Mouse (Mus musculus) gastrocnemius, postnatal 4 days (tissue): ENCODE measurements at regions not wholly inside any gene's neighbourhood (a gene's known extent, or its start where the extent isn't known, plus 50 kb on each side); places are given as distances from the start of the nearest gene placed in this dataset.

ENCODE experiments used
- DNase-seq, 2 experiments: peaks; one replicate each; pipeline ENCODE4 v3.0.0; 2021 to 2022; ENCODE audit warnings: low spot score in 2 of 2, mixed read lengths in 2 of 2

GRCm38 (mm10) chr4:87718166-87718805, 314.9 kb downstream of the Mllt3 start:
- no peak for DNase-seq

DNA sequence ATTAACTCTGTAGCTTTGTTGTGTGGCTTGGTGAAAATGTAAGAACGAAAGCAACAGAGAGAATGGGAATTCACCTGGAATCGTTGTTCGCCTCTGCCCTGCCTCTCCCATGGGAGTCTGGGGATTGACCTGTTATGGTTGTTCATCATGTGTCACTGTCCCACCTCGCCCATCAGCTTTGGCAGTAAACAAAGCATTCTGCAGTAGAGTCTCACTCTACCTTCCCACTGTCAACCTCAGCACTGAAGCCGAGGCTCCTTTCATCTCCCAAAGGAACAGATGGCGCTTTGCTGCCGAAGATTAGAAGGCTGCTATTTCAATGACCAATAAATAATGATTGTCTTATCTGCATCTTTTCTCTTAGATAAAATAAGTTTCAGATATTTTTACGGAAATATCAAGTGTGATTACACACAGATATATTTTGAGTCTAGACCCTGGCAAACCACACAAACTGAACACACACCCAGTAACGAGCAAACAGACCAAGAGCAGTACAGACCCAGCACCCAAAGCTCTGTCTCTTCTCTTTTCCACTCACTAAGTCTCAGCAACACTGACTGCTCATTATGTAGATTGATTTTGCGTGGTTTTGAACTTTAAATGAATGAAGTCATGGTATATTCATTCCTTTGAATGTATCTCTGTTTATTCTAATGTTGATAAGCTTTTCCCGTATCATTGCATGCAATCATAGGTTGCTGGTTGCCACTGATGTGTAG, 317.8 kb downstream of the Mllt3 start:
- no peak for DNase-seq

DNA sequence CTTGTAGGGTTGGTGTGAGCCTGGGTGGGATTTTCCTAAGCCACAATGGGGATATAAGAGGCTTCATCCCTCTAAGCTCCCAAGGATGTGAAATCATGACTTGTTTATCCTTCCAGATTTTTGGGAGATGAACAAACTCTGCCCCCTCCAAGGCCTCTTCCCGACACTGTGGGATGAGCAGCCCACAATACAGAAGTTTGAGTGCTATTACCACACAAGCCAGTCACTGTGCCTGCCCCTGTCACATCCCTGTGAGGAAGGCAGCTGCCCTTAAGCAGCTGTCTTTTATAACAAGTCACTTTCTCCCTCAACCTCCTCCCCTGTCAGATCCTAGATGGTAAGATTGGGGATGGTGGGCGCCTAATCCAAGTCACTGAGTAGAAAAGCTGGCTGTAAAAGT, 320.5 kb downstream of the Mllt3 start:
- DNase-seq = no peak

- no peak for DNase-seq
These were observed 320.9 kb downstream of the Mllt3 start for GRCm38 (mm10) chr4:87712286-87712685.

DNA sequence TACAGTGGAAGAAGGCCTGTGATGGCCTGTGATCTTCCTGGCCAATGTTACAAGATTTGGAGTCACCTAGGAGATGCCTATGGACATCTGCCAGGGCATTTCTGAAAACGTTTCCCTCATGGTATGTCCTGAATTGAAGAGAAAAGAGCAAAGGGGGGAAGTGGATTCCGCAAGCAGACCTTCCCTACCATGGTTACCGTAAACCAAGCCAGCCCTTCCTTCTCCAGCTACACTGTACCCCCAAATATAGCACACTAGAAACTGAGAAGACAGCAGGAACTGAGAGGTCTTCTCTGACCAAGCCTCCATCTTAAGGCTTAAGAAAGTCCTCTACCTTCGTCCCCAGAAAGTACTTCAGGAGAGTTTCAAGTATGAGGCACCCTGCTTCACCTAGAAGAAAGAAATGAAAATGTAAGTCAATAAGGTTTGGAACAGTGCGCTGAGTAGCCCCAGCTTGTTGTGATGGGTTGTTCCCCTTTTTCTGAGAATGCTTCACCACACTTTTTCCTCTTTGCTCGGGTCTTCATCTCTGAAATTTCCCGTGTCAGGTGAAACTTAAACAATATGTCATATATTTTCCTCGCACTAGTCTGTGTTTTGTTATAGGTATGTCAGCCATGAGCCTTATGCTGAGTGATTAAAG, 321.9 kb downstream of the Mllt3 start:
- DNase-seq = no peak

- DNase-seq = no peak
These were observed 324.1 kb downstream of the Mllt3 start for GRCm38 (mm10) chr4:87708981-87709645.

GRCm38 (mm10) chr4:87707386-87707785, 325.8 kb downstream of the Mllt3 start:
- no peak for DNase-seq

DNA sequence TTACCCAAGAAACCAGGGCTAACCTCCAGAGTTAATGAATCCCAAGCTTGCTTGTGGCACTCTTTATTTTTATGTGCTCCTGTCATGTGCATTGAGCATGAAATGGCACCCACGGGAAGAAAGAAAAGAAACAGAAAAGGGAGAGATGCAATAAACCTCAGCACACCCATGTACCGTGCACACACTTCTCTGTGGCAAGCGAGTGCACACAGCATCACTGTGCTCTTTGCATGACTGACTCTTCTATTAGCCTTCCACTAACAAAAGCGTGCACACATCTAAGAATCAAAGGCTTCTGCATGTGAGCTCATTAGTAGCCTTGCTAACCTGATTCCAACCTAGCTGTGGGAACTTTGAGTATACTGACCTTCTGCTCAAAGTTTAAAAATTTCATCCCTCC, 330.3 kb downstream of the Mllt3 start:
- no peak for DNase-seq

DNA sequence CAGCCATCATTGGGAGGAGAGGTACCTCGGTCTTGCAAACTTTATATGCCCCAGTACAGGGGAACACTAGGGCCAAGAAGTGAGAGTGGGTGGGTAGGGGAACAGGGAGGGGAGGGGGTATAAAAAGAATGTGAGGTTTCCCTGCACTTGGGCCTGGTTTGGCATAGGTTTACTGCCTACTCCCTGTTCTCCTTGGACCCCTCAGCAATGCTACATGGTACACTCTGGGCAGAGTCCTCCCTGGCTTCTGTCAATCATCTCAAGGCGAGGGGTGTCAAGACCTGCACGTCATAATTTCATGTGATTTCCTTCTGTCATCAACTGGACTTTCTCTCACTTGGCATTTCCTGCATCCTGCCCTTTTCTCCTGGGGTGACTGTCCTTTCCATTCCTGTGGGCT, 330.9 kb downstream of the Mllt3 start:
- DNase-seq = no peak

GRCm38 (mm10) chr4:87701024-87701423, 332.1 kb downstream of the Mllt3 start:
- no peak for DNase-seq

DNA sequence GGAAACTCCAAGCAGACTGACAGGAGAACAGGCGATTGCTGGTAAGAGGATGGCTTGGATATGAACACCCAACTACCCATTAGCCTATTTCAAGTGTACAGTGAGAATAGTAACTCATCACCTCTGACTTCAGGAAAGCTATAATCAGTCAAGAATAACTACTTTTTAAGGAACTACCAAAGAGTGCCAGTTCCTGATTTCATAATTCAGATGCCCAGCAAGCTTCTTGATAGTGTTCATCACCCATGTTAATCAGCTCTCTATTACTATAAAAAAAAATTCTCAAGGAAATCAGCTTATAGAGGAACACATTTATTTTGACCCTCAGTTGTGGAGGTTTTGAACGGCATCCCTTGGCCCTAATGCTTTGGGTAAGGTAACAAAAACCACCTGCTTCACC, 332.7 kb downstream of the Mllt3 start:
- no peak for DNase-seq

DNA sequence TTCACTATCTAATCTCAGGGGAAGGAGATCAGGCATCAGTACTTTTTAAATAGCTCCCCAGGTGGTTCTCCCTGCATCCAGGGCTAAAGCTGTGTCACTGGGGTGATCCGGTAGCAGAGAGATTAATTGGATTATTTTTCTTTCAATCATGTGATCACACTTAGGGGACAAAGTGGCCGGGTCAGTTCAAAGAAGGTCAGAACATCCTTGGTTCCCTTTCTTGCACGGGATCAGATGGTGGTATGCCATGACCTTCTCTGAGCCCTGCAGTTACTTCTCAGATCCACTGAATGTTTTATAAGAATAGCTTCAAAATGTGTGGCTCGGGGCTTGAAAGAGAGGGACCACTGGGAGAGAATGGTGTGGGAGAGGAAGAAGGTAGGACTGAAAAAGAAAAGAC, 333.6 kb downstream of the Mllt3 start:
- DNase-seq = no peak

- no peak for DNase-seq
These were observed 334.4 kb downstream of the Mllt3 start for GRCm38 (mm10) chr4:87698750-87699149.

DNA sequence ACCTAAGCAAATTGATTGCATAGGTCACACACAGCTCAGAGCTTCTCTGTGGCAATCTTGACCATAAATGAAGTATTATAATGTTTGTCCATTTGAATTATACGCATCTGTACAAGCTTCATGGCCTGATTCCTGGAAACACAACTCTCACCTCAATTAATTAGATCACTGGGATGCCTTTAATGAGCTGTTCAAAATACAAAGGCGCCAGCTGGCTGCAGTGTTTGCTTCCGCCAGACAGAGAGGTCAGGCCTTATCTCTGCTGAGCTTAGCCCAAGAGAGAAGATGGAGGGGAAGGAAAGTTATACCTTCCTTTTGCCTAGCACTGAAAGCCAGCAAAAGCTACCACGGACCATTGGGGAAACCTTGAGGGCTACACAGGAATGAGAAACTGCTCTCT, 336.2 kb downstream of the Mllt3 start:
- no peak for DNase-seq

GRCm38 (mm10) chr4:87695811-87696210, 337.4 kb downstream of the Mllt3 start:
- DNase-seq = no peak

DNA sequence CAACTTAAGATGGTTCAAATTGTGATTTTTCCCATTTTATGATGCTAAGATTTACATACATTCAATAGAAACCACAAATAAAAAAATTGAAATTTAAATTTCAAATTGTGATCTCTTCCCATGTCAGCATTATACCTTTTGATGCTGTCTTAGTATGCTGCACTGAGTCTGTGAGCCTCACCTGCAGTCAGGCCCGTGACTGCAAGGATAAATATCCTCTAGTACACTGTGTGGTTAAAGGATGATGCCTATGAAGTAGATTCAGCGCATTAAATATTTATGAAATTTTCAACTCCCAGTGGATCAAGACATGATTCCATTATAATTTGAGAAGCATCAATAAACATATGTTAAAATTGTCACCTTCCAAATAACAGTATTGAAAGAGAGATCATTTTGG, 340.4 kb downstream of the Mllt3 start:
- no peak for DNase-seq

- no peak for DNase-seq
These were observed 348.2 kb downstream of the Mllt3 start for GRCm38 (mm10) chr4:87684952-87685351.

GRCm38 (mm10) chr4:87682783-87683182, 350.4 kb downstream of the Mllt3 start:
- no peak for DNase-seq

GRCm38 (mm10) chr4:87671101-87671500, 362.1 kb downstream of the Mllt3 start:
- DNase-seq = no peak

GRCm38 (mm10) chr4:87670167-87670566, 363.0 kb downstream of the Mllt3 start:
- DNase-seq = no peak

DNA sequence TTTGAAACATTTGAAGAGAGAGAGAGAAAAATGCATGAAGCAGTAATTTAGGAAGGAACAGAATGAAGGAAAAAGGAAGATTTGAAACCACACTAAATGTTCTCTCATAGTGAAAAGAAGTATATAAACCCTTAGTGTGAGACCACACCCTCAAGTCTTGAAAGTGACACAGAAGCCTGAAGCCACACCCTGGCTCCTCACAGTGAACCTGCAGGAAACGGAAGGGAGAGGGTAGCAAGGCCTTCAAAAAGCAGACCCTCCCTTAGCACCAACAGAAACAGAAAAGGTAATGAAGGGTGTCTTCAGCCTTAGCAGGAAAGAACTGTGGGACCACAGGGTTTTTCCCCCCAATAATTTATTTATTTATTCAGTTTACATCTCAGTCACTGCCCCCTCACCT, 363.7 kb downstream of the Mllt3 start:
- DNase-seq = no peak

GRCm38 (mm10) chr4:87668314-87668713, 364.9 kb downstream of the Mllt3 start:
- no peak for DNase-seq
